Mouse (Mus musculus): ENCODE measurements around the gene Prg4.

Gene Prg4

GRCm38 (mm10) chr1:150404555-150404954 lies 61.4 kb downstream of the Prg4 start:
- no peak for DNase-seq

GRCm38 (mm10) chr1:150403914-150404313 lies 62.1 kb downstream of the Prg4 start:
- DNase-seq = no peak

All from B cell, adult 2 months (primary cell).